Mouse (Mus musculus): ENCODE data around the gene Dcaf5. TPM values are rescaled to one million over a fixed set of nuclear protein-coding genes. Genes with fewer than 3 reads are reported as not detected.

The Dcaf5 gene
- total and polyA plus RNA-seq, 3 experiments = 15.9 to 38.1 (median 32.4) TPM

GRCm38 (mm10) chr12:80366004-80366480 is 70.4 kb downstream of the Dcaf5 start:
- Histone ChIP-seq H3K9ac (ENCODE audit: low read depth, low read length) (no peak overlapping the region), H3K36me3 (ENCODE audit: control insufficient read depth, insufficient read depth, low read length) (peaks cover 9% of the 10 kb centered on the region), H3K4me3 (no peak overlapping the region), H3K27ac (peak overlapping the region; percentile 52), H3K27me3 (ENCODE audit: control insufficient read depth, insufficient read depth, low read length) (no peaks in the 10 kb centered on the region), H3K79me2 (replicated peaks; ENCODE audit: control insufficient read depth, insufficient read depth, low read length) (no peaks in the 10 kb centered on the region), H3K4me1 (ENCODE audit: control insufficient read depth, insufficient read depth, low read length) (no peaks in the 10 kb centered on the region)
- DNase-seq = peak in 1 of 2 experiments; percentile 17
- TF ChIP-seq CTCF (IDR thresholded peaks at IDR 0.05) (no peak), EP300 (IDR thresholded peaks at IDR 0.05; ENCODE audit: insufficient read depth, low read depth, low read length) (no peak), POLR2A (IDR thresholded peaks at IDR 0.05; ENCODE audit: insufficient read depth, low read depth, low read length) (no peak)
- intact Hi-C loops (cut with DNase I) = loop anchor here (5.0 kb wide), 1 partner anchor 109 kb away; no protein-coding TSS in a partner anchor
- 16% methylated on average over 3 of the region's 3 CpGs for WGBS

DNA sequence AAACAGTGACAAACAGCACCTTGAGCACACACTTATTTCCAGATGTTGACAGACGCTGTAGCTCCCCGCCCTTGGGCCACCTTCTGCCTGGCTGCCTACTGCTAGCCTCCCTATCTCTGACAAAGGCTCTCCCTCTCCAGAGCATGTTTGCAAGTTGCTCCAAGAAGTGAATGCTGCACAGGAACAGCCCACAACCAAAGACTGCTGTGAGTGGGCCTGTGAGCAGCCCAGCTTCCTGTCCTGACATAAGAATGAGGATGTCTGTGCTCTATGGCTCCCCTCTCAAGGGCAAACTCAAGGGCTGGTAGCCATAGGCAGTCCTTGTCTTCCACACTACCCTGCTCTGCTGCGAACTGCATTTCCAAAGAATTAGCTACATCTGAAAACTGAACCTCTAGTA is 71.1 kb downstream of the Dcaf5 start:
- no peaks in the 10 kb centered on the region for H3K79me2 ChIP-seq (replicated peaks; ENCODE audit: control insufficient read depth, insufficient read depth, low read length)
- no peak overlapping the region for H3K4me3 ChIP-seq
- peaks cover 1% of the 10 kb centered on the region; the same call in 1 of the 2 replicates for H3K4me1 ChIP-seq (ENCODE audit: control insufficient read depth, insufficient read depth, low read length)
- intact Hi-C loops (cut with DNase I) = loop anchor here (5.0 kb wide), 1 partner anchor 108 kb away; no protein-coding TSS in a partner anchor
- H3K36me3 ChIP-seq (ENCODE audit: control insufficient read depth, insufficient read depth, low read length) = peaks cover 9% of the 10 kb centered on the region
- H3K27me3 ChIP-seq (ENCODE audit: control insufficient read depth, insufficient read depth, low read length) = no peaks in the 10 kb centered on the region
- no peak for DNase-seq
- no peak for TF ChIP-seq EP300 (IDR thresholded peaks at IDR 0.05; ENCODE audit: insufficient read depth, low read depth, low read length)
- TF ChIP-seq CTCF (IDR thresholded peaks at IDR 0.05) = no peak
- TF ChIP-seq POLR2A (IDR thresholded peaks at IDR 0.05; ENCODE audit: insufficient read depth, low read depth, low read length) = no peak
- WGBS = 68% methylated on average over 3 of the region's 3 CpGs
- H3K9ac ChIP-seq (ENCODE audit: low read depth, low read length) = no peak overlapping the region
- H3K27ac ChIP-seq = 0 out of 2 replicates have a peak overlapping the region, but pooled peaks have one; percentile 2

DNA sequence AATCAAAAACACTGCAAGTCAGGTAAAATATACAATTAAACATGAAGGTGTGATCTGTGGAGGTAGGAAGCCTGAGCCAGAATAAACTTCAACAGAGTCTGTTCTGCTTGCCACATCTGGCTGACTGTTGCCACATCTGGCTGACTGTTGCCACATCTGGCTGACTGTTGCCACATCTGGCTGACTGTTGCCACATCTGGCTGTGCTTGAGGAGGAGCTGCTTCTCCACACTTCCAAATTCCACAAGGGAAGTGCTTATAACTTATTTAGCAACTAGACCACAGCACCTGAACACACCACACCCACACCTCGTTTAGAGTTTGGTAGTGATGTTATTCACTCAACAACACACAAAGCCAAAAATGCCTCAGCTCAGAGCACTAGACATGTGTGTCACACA is 74.7 kb downstream of the Dcaf5 start:
- 66% methylated on average over 1 of the region's 1 CpGs for WGBS
- peaks cover 6% of the 10 kb centered on the region for H3K36me3 ChIP-seq (ENCODE audit: control insufficient read depth, insufficient read depth, low read length)

DNA sequence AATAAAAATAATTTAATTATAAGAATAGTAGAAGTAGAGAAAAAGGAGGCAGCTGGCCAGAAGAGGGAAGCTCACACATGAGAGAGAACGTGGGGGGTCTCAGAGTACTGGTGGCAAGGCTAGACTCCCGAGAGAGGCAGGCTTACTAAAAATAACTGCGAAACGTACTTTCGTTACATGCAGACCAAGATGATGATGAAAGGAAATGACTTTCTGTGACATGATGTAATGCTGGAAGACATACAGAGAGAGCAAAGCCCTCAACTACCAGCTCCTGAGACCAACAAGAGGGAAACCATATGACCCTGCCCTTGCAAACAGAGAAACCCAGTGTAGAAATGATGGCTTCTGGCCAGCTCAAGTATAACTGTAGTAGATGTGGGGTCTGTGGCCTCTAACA is 76.1 kb downstream of the Dcaf5 start:
- DNase-seq = no peak
- H3K79me2 ChIP-seq (replicated peaks; ENCODE audit: control insufficient read depth, insufficient read depth, low read length) = no peaks in the 10 kb centered on the region; the same call in 1 of the 2 replicates
- WGBS = 32% methylated on average over 5 of the region's 5 CpGs
- H3K4me3 ChIP-seq = no peak overlapping the region
- no peaks in the 10 kb centered on the region; the same call in 1 of the 2 replicates for H3K36me3 ChIP-seq (ENCODE audit: control insufficient read depth, insufficient read depth, low read length)
- no peak overlapping the region for H3K27ac ChIP-seq
- TF ChIP-seq EP300 (IDR thresholded peaks at IDR 0.05; ENCODE audit: insufficient read depth, low read depth, low read length) = no peak
- TF ChIP-seq CTCF (IDR thresholded peaks at IDR 0.05) = no peak
- no peak for TF ChIP-seq POLR2A (IDR thresholded peaks at IDR 0.05; ENCODE audit: insufficient read depth, low read depth, low read length)
- no peaks in the 10 kb centered on the region for H3K27me3 ChIP-seq (ENCODE audit: control insufficient read depth, insufficient read depth, low read length)
- H3K9ac ChIP-seq (ENCODE audit: low read depth, low read length) = no peak overlapping the region
- H3K4me1 ChIP-seq (ENCODE audit: control insufficient read depth, insufficient read depth, low read length) = peaks cover 1% of the 10 kb centered on the region
- intact Hi-C loops (cut with DNase I) = no loop called here

More for the DNA sequence above, 74.7 kb downstream of the Dcaf5 start:
- TF ChIP-seq CTCF (IDR thresholded peaks at IDR 0.05) = no peak
- no peak for TF ChIP-seq POLR2A (IDR thresholded peaks at IDR 0.05; ENCODE audit: insufficient read depth, low read depth, low read length)
- TF ChIP-seq EP300 (IDR thresholded peaks at IDR 0.05; ENCODE audit: insufficient read depth, low read depth, low read length) = no peak
- intact Hi-C loops (cut with DNase I) = no loop called here
- no peaks in the 10 kb centered on the region for H3K79me2 ChIP-seq (replicated peaks; ENCODE audit: control insufficient read depth, insufficient read depth, low read length)
- DNase-seq = no peak
- peaks cover 1% of the 10 kb centered on the region for H3K4me1 ChIP-seq (ENCODE audit: control insufficient read depth, insufficient read depth, low read length)
- H3K4me3 ChIP-seq = no peak overlapping the region
- H3K27me3 ChIP-seq (ENCODE audit: control insufficient read depth, insufficient read depth, low read length) = no peaks in the 10 kb centered on the region
- H3K27ac ChIP-seq = no peak overlapping the region
- H3K9ac ChIP-seq (ENCODE audit: low read depth, low read length) = no peak overlapping the region

GRCm38 (mm10) chr12:80344777-80345231 is 91.6 kb downstream of the Dcaf5 start:
- DNase-seq = no peak

DNA sequence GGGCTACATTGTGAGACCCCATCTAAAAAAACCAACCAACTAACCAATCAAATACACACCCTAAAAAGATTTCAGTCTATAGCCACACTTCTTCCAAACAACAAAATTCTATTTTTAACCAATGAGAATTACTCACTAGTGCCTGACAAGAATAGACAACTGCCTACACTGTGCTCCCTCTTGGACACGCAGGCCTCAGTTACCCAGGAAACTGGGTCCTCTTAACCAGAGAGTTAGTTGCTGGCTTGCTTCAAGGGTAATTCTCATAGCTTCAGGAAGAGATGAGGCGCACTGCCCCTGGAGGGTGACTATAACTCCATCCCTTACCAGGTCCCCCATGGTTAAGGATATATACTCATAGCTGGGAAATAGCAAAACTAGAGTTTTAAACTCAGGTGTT is 95.5 kb downstream of the Dcaf5 start:
- H3K79me2 ChIP-seq (replicated peaks; ENCODE audit: control insufficient read depth, insufficient read depth, low read length) = no peaks in the 10 kb centered on the region
- WGBS = 77% methylated on average over 2 of the region's 2 CpGs
- peaks cover 4% of the 10 kb centered on the region for H3K36me3 ChIP-seq (ENCODE audit: control insufficient read depth, insufficient read depth, low read length)
- H3K4me1 ChIP-seq (ENCODE audit: control insufficient read depth, insufficient read depth, low read length) = peaks cover 6% of the 10 kb centered on the region
- no peak overlapping the region for H3K4me3 ChIP-seq
- H3K9ac ChIP-seq (ENCODE audit: low read depth, low read length) = no peak overlapping the region
- no peak for DNase-seq
- TF ChIP-seq EP300 (IDR thresholded peaks at IDR 0.05; ENCODE audit: insufficient read depth, low read depth, low read length) = no peak
- no peak for TF ChIP-seq CTCF (IDR thresholded peaks at IDR 0.05)
- TF ChIP-seq POLR2A (IDR thresholded peaks at IDR 0.05; ENCODE audit: insufficient read depth, low read depth, low read length) = no peak
- intact Hi-C loops (cut with DNase I) = no loop called here
- no peak overlapping the region for H3K27ac ChIP-seq
- no peaks in the 10 kb centered on the region for H3K27me3 ChIP-seq (ENCODE audit: control insufficient read depth, insufficient read depth, low read length)

More at GRCm38 (mm10) chr12:80344777-80345231, 91.6 kb downstream of the Dcaf5 start:
- Histone ChIP-seq H3K27me3 (ENCODE audit: control insufficient read depth, insufficient read depth, low read length) (no peaks in the 10 kb centered on the region), H3K4me1 (ENCODE audit: control insufficient read depth, insufficient read depth, low read length) (peaks cover 4% of the 10 kb centered on the region), H3K27ac (no peak overlapping the region), H3K9ac (ENCODE audit: low read depth, low read length) (no peak overlapping the region), H3K4me3 (no peak overlapping the region), H3K36me3 (ENCODE audit: control insufficient read depth, insufficient read depth, low read length) (peaks cover 4% of the 10 kb centered on the region; the same call in 1 of the 2 replicates), H3K79me2 (replicated peaks; ENCODE audit: control insufficient read depth, insufficient read depth, low read length) (no peaks in the 10 kb centered on the region)
- no peak for TF ChIP-seq POLR2A (IDR thresholded peaks at IDR 0.05; ENCODE audit: insufficient read depth, low read depth, low read length)
- TF ChIP-seq EP300 (IDR thresholded peaks at IDR 0.05; ENCODE audit: insufficient read depth, low read depth, low read length) = no peak
- no peak for TF ChIP-seq CTCF (IDR thresholded peaks at IDR 0.05)
- WGBS = 42% methylated on average over 6 of the region's 6 CpGs
- intact Hi-C loops (cut with DNase I) = no loop called here
